Mouse (Mus musculus) hindbrain, embryonic 13.5 days (tissue): Measurements from ENCODE around the gene Olfr1467. TPM values are rescaled to one million over a fixed set of nuclear protein-coding genes. Genes with fewer than 3 reads are reported as not detected.

Experiments
- ATAC-seq: fragments of 200-750 bp; cut with Nextera tagmentation; 2 replicates; pipeline ENCODE4 v1.8.0; 2017; ENCODE audit warnings: moderate TSS enrichment; ENCODE audit not compliant: low FRiP score
- H3K27ac ChIP-seq: fragments of 300-500 bp; sonication (generic); 2 replicates; pipeline ENCODE4 v1.5.1; 2015; ENCODE audit warnings: inconsistent platforms, mild to moderate bottlenecking, moderate library complexity
- H3K27me3 ChIP-seq: fragments of 300-500 bp; sonication (generic); 2 replicates; pipeline ENCODE4 v1.6.1; 2015; ENCODE audit warnings: mild to moderate bottlenecking, inconsistent platforms
- H3K36me3 ChIP-seq: fragments of 300-500 bp; sonication (generic); 2 replicates; pipeline ENCODE4 v1.6.1; 2015; ENCODE audit warnings: mild to moderate bottlenecking, inconsistent platforms
- H3K4me1 ChIP-seq: fragments of 300-500 bp; sonication (generic); replicated peaks from 2 replicates; pipeline ENCODE4 v1.6.1; 2015; ENCODE audit warnings: inconsistent platforms
- H3K4me2 ChIP-seq: fragments of 300-500 bp; sonication (generic); 2 replicates; pipeline ENCODE4 v1.6.1; 2015; ENCODE audit warnings: inconsistent platforms, mild to moderate bottlenecking, moderate library complexity
- H3K4me3 ChIP-seq: fragments of 300-500 bp; sonication (generic); 2 replicates; pipeline ENCODE4 v1.5.1; 2015; ENCODE audit warnings: mild to moderate bottlenecking, inconsistent platforms
- H3K9ac ChIP-seq: fragments of 300-500 bp; sonication (generic); 2 replicates; pipeline ENCODE4 v1.6.1; 2015; ENCODE audit warnings: mild to moderate bottlenecking, inconsistent platforms
- H3K9me3 ChIP-seq: fragments of 300-500 bp; sonication (generic); 2 replicates; pipeline ENCODE4 v1.6.1; 2016; ENCODE audit warnings: inconsistent platforms
- WGBS: fragments of 180-500 bp; shearing (Covaris S2); methylation state at CpG from one replicate; pipeline ENCODE4 v1.1.7; 2015; 5-methylcytosine and 5-hydroxymethylcytosine counted together
- polyA plus RNA-seq: library from polyadenylated mRNA; unstranded; fragments of >200 nt; fragmentation: Nextera tagmentation; extraction: Ambion mirVana; gene quantifications from 2 replicates; pipeline ENCODE4 v1.2.1, GENCODE M21; 2015

Gene Olfr1467
- not detected in 2 replicates for polyA plus RNA-seq

DNA sequence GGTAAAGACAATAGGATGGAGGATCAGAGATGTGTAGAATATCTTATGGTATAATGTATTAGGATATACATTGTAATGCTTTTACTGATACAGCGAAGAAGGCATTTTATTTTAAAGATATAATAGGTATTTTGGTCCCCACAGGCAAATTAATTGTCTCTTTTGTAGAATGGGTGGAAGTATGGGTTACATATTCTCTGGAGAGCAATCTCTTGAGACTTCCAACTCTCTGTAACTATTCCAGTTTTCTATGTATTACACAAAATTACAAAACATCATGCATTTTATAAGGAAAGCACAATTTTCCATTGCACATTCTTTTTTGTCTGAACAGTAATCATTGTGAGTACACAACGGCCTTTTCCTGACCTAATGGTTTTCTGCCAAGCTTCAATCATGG is at the start of gene Olfr1467:
Gene Olfr1467, plus strand, starts transcription at position 301 of the 400 bp plus-strand sequence.
- ATAC-seq, result no peak
- Histone ChIP-seq H3K27ac (no peak within 1 kb of the TSS), H3K9ac (no peak within 1 kb of the TSS), H3K4me3 (no peak within 1 kb of the TSS), H3K27me3 (no peaks in the 10 kb centered on the region), H3K36me3 (no peaks in the 10 kb centered on the region), H3K4me1 (no peaks in the 10 kb centered on the region), H3K9me3 (peaks cover 15% of the 10 kb centered on the region), H3K4me2 (no peak within 1 kb of the TSS)
- 66% methylated on average over 2 of the region's 2 CpGs for WGBS

- Histone ChIP-seq H3K27me3 (no peaks in the 10 kb centered on the region), H3K36me3 (no peaks in the 10 kb centered on the region), H3K27ac (no peak within 1 kb of the TSS), H3K4me1 (no peaks in the 10 kb centered on the region), H3K4me3 (no peak within 1 kb of the TSS), H3K9me3 (0 out of 2 replicates have a peak, but pooled peaks cover 7% of the 10 kb centered on the region), H3K9ac (no peak within 1 kb of the TSS), H3K4me2 (no peak within 1 kb of the TSS)
- ATAC-seq, result no peak
Measured at GRCm38 (mm10) chr19:13315441-13315840, 46.6 kb upstream of the Olfr1467 start, which contains the start of gene Olfr1465. Olfr1465 (minus strand) TSS chr19:13315541.

- H3K27me3 ChIP-seq, result no peaks in the 10 kb centered on the region
- WGBS, result 96% methylated on average over 2 of the region's 2 CpGs
- no peaks in the 10 kb centered on the region for H3K4me1 ChIP-seq
- H3K27ac ChIP-seq, result no peak within 1 kb of the TSS
- no peaks in the 10 kb centered on the region for H3K36me3 ChIP-seq
- no peak within 1 kb of the TSS for H3K4me3 ChIP-seq
- peaks cover 24% of the 10 kb centered on the region for H3K9me3 ChIP-seq
- H3K9ac ChIP-seq, result no peak within 1 kb of the TSS
- ATAC-seq, result no peak
- H3K4me2 ChIP-seq, result no peak within 1 kb of the TSS
Measured at GRCm38 (mm10) chr19:13338562-13338961, 23.5 kb upstream of the Olfr1467 start, which contains the start of gene Olfr1466. Olfr1466 (plus strand) TSS chr19:13338862.

- ATAC-seq, result no peak
- no peaks in the 10 kb centered on the region for H3K4me1 ChIP-seq
- H3K9ac ChIP-seq, result no peak within 1 kb of the TSS
- H3K4me2 ChIP-seq, result no peak within 1 kb of the TSS
- no peaks in the 10 kb centered on the region for H3K27me3 ChIP-seq
- no peak within 1 kb of the TSS for H3K27ac ChIP-seq
- no peaks in the 10 kb centered on the region for H3K36me3 ChIP-seq
- WGBS, result 82% methylated on average over 2 of the region's 2 CpGs
- 0 out of 2 replicates have a peak, but pooled peaks cover 8% of the 10 kb centered on the region for H3K9me3 ChIP-seq
- no peak within 1 kb of the TSS for H3K4me3 ChIP-seq
Measured at GRCm38 (mm10) chr19:13407549-13407948, 45.5 kb downstream of the Olfr1467 start, which contains the start of gene Olfr1469. Olfr1469 (plus strand) TSS chr19:13407849.

Other genes with a start within 250 kb of the Olfr1467 start
- not detected in 2 replicates for gene Olfr1459, start 212.7 kb upstream of the Olfr1467 start, polyA plus RNA-seq
- not detected in 2 replicates for gene Olfr1461, start 199.2 kb upstream of the Olfr1467 start, polyA plus RNA-seq
- gene Olfr1462, start 176.5 kb upstream of the Olfr1467 start, polyA plus RNA-seq, result not detected in 2 replicates
- gene Olfr1463, start 130.9 kb upstream of the Olfr1467 start, polyA plus RNA-seq, result not detected in 2 replicates
- gene Olfr1465, start 46.7 kb upstream of the Olfr1467 start, polyA plus RNA-seq, result not detected in 2 replicates
- gene Olfr1466, start 23.4 kb upstream of the Olfr1467 start, polyA plus RNA-seq, result not detected in 2 replicates
- gene Olfr1469, start 45.6 kb downstream of the Olfr1467 start, polyA plus RNA-seq, result not detected in 2 replicates
- not detected in 2 replicates for gene Olfr1471, start 81.2 kb downstream of the Olfr1467 start, polyA plus RNA-seq
- not detected in 2 replicates for gene Olfr1472, start 93.8 kb downstream of the Olfr1467 start, polyA plus RNA-seq
- not detected in 2 replicates for gene Olfr1474, start 107.3 kb downstream of the Olfr1467 start, polyA plus RNA-seq
- not detected in 2 replicates for gene Olfr1475, start 118.0 kb downstream of the Olfr1467 start, polyA plus RNA-seq
- gene Olfr1477, start 138.3 kb downstream of the Olfr1467 start, polyA plus RNA-seq, result not detected in 2 replicates
- gene Olfr1480, start 165.7 kb downstream of the Olfr1467 start, polyA plus RNA-seq, result not detected in 2 replicates
- gene Olfr1484, start 221.3 kb downstream of the Olfr1467 start, polyA plus RNA-seq, result not detected in 2 replicates